Mouse (Mus musculus): ENCODE results near the gene Adrm1.
A peak's percentile ranks its signal among the peaks of the same experiment; 100 is the strongest.
"Not testable (repeated sequence)": the region's sequence is repeated elsewhere in the genome, so short reads cannot be mapped to it uniquely, and the experiment has no call there.

The Adrm1 gene

GRCm38 (mm10) chr2:180170806-180171521, at the start of gene Adrm1:
Gene Adrm1 (plus strand): TSS chr2:180171485.
- DNase-seq: peak; percentile 96

GRCm38 (mm10) chr2:180124192-180124591, 47.1 kb upstream of the Adrm1 start:
- no peak for DNase-seq

GRCm38 (mm10) chr2:180126195-180126594, 45.1 kb upstream of the Adrm1 start:
- DNase-seq: no peak

- DNase-seq: no peak
These were observed 43.6 kb upstream of the Adrm1 start for GRCm38 (mm10) chr2:180127675-180128074.

- no peak for DNase-seq
These were observed 38.1 kb upstream of the Adrm1 start for GRCm38 (mm10) chr2:180133231-180133630.

GRCm38 (mm10) chr2:180133911-180134310, 37.4 kb upstream of the Adrm1 start:
- DNase-seq: no peak

- no peak for DNase-seq
These were observed 35.9 kb upstream of the Adrm1 start for GRCm38 (mm10) chr2:180135414-180135813.

- DNase-seq: no peak
These were observed 25.2 kb upstream of the Adrm1 start for GRCm38 (mm10) chr2:180146091-180146490.

GRCm38 (mm10) chr2:180147379-180147778, 23.9 kb upstream of the Adrm1 start:
- DNase-seq: peak; percentile 16

GRCm38 (mm10) chr2:180148551-180148950, 22.7 kb upstream of the Adrm1 start:
- DNase-seq: no peak

- no peak for DNase-seq
These were observed 16.5 kb upstream of the Adrm1 start for GRCm38 (mm10) chr2:180154796-180155195.

GRCm38 (mm10) chr2:180158627-180159026, 12.7 kb upstream of the Adrm1 start:
- no peak for DNase-seq

GRCm38 (mm10) chr2:180165855-180166254, 5.4 kb upstream of the Adrm1 start:
- no peak for DNase-seq

- DNase-seq: no peak
These were observed 4.4 kb upstream of the Adrm1 start for GRCm38 (mm10) chr2:180166869-180167268.

- DNase-seq: no peak
These were observed 1.0 kb upstream of the Adrm1 start for GRCm38 (mm10) chr2:180170151-180170805.

- peak; percentile 57 for DNase-seq
These were observed 311 bp downstream of the Adrm1 start for GRCm38 (mm10) chr2:180171522-180172070.

- DNase-seq: no peak
These were observed 867 bp downstream of the Adrm1 start for GRCm38 (mm10) chr2:180172152-180172551.

GRCm38 (mm10) chr2:180173163-180173562, 1.9 kb downstream of the Adrm1 start:
- DNase-seq: no peak

GRCm38 (mm10) chr2:180173711-180174110, 2.4 kb downstream of the Adrm1 start:
- DNase-seq: not testable (repeated sequence)

GRCm38 (mm10) chr2:180174121-180174520, 2.8 kb downstream of the Adrm1 start:
- no peak for DNase-seq

GRCm38 (mm10) chr2:180175725-180176124, 4.4 kb downstream of the Adrm1 start:
- DNase-seq: no peak

GRCm38 (mm10) chr2:180181542-180181941, 10.3 kb downstream of the Adrm1 start:
- DNase-seq: no peak

GRCm38 (mm10) chr2:180184011-180184751, 12.9 kb downstream of the Adrm1 start:
- no peak for DNase-seq

- no peak for DNase-seq
These were observed 13.4 kb downstream of the Adrm1 start for GRCm38 (mm10) chr2:180184752-180185109.

Measured in right cerebral cortex, postnatal 14 days (tissue).